Mouse (Mus musculus): ENCODE measurements at regions not wholly inside any gene's neighbourhood (a gene's known extent, or its start where the extent isn't known, plus 50 kb on each side); places are given as distances from the start of the nearest gene placed in this dataset.

DNA sequence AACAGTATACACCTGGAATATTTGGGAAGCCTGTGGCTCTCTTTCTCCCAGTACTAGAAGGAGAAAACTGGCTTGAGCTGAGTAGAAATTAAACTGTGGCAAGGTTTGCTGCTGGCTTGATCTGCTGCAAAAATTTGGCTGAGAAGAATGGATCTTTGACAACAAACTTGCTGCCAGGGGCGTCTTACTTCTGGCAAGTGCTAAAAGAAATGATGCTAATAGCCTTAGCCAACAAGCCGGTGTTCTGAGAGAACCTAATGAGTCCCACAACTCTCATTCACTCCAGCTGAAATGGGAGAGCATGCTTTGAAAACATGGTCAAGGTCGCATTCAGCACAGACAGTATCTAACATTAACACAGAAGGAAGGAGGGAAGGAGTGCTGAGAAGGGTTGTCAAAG, 885.8 kb upstream of the Ddx18 start:
- TF ChIP-seq POLR2A (IDR thresholded peaks at IDR 0.05; ENCODE audit: extremely low read depth, insufficient read depth, low read length) (no peak), CTCF (IDR thresholded peaks at IDR 0.05; ENCODE audit: extremely low read depth, insufficient read depth, low read length) (no peak)

All from cortical plate, adult 2 months (tissue).